Mouse (Mus musculus): ENCODE results near the gene Zfp260.
A peak's percentile ranks its signal among the peaks of the same experiment; 100 is the strongest.

The Zfp260 gene

DNA sequence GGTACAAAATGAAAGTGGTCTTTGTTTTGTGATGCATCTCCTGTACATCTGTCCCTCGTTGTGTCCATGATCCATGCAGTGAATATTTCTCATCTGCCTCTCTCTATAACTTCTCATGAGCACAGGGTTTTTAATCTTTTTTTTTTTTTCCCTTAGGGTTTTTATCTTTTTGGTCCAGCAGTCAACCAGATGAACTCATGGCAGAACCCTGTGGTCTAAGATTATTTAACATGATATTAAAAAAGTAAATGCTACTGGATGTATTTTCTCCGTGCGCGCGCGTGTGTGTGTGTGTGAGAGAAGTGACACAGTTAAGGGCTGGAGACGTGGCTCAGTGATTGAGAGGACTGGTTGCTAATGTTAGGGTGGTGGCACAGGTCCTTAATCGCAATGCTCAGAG, 35.3 kb downstream of the Zfp260 start:
- no peak for DNase-seq

DNA sequence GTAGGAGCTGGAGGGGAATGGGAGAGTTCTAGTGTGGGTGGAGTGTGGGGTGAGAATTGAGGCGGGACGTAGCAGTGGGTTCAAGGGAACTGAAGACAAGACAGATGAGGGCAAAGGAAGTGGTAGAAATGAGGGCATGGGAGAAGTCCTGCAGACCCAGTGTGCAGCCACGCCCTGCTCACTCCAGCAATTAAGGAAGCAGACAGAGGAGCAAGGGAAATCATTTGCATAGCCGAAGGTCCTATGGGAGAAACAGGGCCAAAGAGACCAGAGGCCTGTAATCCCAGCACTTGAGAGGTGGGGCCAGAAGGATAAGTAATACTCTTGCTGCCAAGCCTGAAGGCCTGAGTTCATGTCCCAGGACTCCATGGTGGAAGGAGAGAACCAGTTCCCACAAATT, 37.8 kb downstream of the Zfp260 start:
- DNase-seq: no peak

DNA sequence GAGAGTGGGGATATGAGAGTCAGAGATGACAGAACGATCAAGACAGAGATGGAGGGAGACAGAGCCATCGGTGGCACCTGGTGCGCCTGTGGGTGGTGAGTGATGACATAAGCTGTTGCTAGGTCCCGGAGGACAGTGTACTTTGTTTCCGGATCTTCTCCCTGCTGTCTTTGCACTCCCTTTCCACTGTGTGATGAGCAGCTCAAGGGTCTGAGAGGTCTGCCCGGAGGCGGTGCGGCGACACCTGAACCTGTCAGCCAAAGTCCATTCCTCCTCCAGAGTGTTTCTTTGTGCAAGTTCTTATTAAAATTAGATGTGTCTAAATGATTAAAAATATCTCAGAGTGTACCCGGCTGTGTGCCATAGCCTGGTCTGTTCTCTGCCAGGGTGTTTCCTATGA, 42.2 kb downstream of the Zfp260 start:
- DNase-seq: no peak

DNA sequence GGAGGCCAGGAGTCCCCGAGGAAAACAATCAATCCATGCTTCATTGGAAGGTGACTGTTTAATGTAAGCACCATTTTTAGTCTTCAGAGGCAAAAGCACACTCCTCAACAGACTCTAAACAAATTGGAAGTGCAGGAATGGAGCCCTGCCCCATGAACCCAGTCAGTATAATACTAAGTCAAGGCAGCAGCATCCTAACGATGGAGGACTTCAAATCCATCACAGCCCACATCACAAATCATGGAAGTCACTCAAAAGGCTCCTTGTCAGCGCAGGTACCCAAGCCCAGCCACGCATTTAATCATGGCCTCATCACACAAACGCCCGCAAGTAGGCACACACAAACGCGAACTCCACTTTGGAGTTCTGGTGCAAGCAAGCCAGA, 48.6 kb downstream of the Zfp260 start:
- no peak for DNase-seq

DNA sequence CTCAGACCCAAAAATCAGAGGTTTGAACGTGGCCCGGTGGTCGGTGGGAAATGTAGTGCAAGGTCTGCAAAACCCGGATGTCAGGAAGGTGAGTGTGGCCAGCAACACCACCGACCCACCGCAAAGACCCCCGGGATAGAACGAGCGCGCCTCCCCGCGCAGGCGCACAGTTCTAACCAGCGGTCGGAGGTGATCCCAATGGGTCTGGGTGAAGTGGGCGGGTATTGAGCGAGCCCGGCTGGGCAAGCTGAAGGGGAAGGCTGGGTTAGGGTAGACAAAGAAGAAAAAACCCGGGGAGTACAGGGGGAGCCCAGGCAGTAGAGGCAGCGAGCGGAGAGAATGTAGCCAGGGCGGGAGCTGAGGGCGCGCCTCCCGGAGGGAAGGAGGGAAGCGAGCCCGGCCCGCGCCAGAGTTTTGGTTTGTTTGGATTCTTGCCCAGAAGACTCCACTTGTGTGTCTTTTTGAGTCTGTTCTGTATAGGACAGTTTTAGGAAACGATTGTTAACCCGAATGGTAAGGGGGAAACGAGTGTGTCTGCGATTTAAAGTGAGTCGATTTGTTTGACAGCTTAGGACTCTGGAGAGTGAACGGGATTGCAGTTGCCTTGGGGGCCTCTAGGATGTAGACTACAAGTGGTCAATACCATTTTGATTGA, 49.1 kb downstream of the Zfp260 start:
- peak; percentile 9 for DNase-seq

DNA sequence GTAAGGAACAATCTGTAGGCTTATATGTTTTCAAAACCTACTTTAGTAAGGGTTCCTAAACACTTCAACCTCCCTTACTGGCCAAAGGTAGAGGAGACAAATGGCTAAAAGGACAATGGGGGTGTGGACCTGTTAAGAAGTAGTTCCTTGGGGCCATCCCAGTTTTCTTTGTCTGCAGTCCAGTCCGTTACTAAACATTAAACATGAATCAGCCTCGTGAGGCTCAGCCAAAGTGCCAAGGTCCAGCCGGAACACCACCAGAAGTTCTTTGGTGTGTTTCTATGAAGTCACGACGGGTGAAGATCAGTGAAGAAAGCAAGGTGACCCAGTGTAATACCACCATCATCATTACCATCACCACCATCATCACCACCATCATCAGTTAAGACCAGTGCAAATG, 52.4 kb downstream of the Zfp260 start:
- DNase-seq: no peak

DNA sequence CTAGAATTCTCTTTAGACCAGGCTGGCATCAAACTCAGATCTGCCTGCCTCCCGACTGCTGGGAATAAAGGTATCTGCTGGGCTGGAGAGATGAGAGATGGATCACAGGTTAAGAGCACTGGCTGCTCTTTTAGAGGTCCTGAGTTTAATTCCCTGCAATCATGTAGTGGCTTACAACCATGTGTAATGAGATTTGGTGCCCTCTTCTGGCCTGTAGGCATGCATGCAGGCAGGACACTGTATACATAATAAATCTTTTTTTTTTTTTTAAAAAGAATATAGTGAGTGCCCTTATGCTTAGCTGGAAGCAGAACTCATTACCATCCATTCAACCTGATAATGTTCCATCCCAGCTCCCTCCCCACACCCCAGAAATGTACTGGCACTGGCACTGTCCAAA, 59.5 kb downstream of the Zfp260 start:
- DNase-seq: no peak

DNA sequence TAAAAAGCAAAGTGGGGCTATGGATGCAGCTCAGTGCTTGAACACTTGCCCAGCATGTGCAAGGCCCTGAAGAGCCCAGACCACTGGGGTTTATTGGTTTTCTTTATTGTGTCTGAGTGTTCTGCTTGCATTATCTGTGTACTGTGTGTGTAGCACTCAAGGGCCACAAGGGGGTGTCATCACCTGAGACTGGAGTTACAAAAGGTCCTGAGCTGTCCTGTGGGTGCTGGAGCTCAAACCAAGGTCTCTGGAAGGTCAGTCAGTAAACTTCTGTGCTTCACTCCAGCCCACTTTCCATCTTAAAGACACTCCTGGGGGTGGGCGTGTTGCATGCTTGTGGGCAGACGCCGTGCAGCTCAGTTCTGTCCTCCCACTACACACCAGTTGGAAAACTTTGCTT, 60.9 kb downstream of the Zfp260 start:
- no peak for DNase-seq

Measured in spleen, adult 18-20 months (tissue).